Mouse (Mus musculus): ENCODE data around the gene Slc22a26.
"Not testable (repeated sequence)": the region's sequence is repeated elsewhere in the genome, so short reads cannot be mapped to it uniquely, and the experiment has no call there.

Slc22a26 gene

DNA sequence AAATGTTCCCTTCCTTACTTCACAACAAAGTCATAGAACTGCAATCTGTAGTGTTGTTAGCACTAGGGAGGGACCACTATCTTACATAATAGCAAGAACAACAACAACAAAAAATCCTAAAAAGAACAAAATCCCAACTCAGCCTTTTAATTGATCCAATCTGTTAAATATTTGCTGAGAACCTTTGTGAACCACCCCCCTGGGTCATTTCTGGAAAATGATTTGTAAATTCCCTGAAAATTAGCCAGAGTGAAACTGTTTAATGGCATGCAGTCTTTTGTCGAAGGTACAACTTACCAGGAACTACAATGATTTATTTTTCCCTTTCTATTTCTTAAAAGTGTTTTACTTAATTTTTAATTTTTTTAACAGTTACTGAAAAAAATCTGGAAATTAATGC lies at the start of gene Slc22a26:
Gene Slc22a26 (minus strand): TSS at position 97 of the 400 bp plus-strand sequence.
- DNase-seq = no peak

DNA sequence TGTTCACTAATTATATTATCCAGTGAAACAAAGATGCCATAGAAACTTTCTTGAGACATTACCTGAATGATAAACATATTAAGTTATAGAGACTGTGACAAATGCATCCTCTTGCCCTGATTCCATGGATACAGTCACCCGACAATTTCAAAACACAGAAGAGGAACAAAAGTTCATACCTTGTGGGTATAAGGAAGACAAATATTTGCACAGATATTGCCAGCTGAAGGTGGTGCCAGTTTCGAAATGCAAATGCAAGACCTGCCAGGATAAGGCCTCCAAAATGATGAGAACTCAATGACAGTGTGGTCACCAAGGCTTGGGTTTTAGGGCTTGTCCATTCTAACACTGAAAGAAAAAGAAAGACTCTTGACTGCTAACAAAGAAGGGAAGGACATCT lies 27.4 kb upstream of the Slc22a26 start:
- no peak for DNase-seq

DNA sequence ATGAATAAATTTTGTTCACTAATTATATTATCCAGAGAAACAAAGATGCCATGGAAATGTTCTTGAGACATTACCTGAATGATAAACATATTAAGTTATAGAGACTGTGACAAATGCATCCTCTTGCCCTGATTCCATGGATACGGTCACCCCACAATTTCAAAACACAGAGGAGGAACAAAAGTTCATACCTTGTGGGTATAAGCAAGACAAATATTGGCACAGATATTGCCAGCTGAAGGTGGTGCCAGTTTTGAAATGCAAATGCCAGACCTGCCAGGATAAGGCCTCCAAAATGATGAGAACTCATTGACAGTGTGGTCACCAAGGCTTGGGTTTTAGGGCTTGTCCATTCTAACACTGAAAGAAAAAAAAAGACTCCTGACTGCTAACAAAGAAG lies 11.9 kb downstream of the Slc22a26 start:
- no peak for DNase-seq

DNA sequence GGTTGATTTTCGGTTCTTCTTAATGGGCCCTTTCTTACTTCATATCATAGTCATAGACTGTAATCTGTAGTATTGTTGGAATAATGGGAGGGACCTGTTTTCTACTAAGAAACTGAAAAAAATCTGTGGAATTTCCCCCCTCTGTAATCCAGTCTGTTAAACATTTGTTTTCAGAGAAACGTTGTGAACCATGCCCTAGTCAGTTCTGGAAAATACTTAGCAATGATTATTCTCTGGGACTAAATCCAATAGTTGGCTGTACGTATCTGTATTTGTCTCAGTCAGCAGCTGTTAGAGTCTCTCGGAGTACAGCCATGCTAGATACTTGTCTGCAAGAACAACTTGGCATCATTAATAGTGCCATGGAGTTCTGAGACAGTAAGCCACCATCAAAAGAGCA lies 27.2 kb downstream of the Slc22a26 start:
- no peak for DNase-seq

DNA sequence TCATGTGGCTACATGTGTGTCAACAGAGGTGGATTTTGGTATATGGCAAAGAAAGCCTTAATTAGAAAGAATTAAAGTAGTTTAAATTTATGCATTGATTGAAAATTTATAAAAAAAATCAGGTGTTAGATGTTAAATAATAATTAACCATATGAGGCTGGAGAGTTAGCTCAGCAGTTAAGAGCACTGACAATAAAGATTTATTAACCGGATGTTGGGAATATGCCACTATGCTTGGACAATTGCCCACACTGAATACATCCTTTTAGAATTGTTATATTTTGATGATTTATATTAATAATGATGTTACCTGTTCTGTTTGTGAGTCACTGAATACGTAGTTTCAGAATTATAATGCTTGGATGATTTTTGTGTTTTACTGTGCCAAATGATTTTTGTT lies 36.3 kb downstream of the Slc22a26 start:
- DNase-seq = no peak

DNA sequence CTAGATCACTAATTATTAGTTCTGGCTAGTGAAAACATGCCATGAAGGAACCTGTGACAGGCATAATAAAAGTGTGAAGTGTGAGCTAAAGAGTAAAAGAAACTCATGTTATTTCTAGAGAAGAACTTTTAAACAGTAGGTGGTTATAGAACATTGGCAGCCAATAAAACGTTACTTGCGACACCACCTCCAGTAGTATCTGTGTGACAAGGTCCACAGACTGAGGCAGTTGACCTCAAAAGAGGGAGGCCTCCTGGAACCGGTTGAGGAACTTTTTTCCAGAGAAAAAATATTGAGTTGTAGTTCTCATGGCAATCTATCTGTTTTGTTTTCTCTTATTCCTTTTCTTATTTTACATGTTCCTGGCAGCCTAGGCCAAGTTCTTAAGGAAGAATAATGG lies 36.9 kb downstream of the Slc22a26 start:
- DNase-seq = no peak

DNA sequence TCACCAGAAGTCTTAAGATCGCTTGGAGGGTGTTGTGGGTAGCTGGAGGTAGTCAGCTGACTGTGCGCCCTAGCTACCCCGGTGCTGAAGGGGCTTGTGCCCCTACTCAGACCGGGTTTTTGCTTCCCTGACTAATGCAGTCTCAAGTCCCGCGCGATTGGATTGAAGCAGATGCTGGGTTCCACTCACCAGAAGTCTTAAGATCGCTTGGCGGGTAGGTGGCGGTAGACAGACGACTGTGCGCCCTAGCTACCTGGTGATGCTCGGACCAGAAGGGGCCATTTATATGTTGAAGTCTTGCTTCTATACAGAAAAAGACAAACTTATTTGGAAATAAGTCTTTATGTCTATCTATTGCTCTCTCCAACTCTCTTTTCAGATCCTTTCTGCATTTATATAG lies 49.1 kb downstream of the Slc22a26 start:
- DNase-seq = not testable (repeated sequence)

Data from cerebellum, postnatal 36 days (tissue).